Mouse (Mus musculus) cerebellum, postnatal 10 days (tissue): ENCODE measurements around the gene Olfr358.

Source experiments
- DNase-seq, 2 experiments: peaks; one replicate each; pipeline ENCODE4 v3.0.0; 2021; ENCODE audit warnings: mixed read lengths in 2 of 2

Gene Olfr358

DNA sequence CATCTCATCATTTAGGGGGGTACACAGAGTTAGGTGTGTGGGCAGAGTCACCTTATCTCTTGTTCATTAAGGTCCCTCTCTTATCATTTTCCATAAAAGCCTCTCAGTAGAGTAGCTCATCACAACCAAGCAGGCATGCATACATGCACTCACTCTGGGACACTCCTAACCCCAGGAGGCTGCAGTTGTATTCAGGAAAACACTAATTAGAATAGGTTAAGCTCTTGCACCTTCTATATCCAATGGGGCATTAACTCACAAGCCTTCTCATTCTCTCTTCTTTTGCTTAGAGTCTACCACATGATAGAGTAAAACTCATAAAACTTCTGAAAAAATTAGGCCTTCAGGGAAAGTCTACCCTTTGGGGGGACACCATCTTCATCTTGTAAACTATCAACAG is at the start of gene Olfr358:
Gene Olfr358 (minus strand): TSS at position 101 of the 400 bp plus-strand sequence.
- DNase-seq, result no peak

DNA sequence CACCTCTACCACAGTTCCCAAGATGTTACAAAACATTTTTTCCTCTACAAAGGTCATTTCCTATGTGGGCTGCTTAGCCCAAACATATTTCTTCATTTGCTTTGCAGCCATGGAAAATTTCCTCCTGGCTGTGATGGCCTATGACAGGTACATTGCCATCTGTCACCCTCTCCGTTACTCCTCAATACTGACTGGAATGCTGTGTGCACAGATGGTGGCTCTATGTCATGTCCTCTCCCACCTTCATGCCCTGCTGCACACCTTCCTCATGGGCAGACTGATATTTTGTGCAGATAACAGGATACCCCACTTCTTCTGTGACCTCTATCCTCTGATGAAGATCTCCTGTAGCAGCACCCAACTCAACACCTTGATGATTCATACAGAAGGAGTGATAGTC is 12.1 kb downstream of the Olfr358 start:
- DNase-seq, result peak; percentile 1 to 2

GRCm38 (mm10) chr2:36993527-36993926 is 15.6 kb downstream of the Olfr358 start, which contains the start of gene Olfr357:
Olfr357 (plus strand) TSS chr2:36993827.
- no peak for DNase-seq
